Mouse (Mus musculus) activated CD4-positive, CD25-positive, alpha-beta regulatory T cell, adult 4 months (primary cell): ENCODE measurements around the gene Asb6. TPM values are rescaled to one million over a fixed set of nuclear protein-coding genes. Genes with fewer than 3 reads are reported as not detected.

ENCODE experiments used
- ATAC-seq: one replicate; pipeline ENCODE4 v1.8.0; 2017
- polyA plus RNA-seq, 2 experiments: library from polyadenylated mRNA; unstranded; fragments of 100-300 nt; shearing (Covaris generic); gene quantifications; one replicate each; pipeline ENCODE4 v1.2.1; 2017

The Asb6 gene
- polyA plus RNA-seq = 10 to 100 TPM; 27.4 to 36.2 TPM

GRCm38 (mm10) chr2:30830283-30830795, at the start of gene Asb6:
TSS of gene Asb6 (minus strand) at chr2:30830333.
- no peak for ATAC-seq

- ATAC-seq = no peak
These were observed 49.3 kb upstream of the Asb6 start for GRCm38 (mm10) chr2:30879481-30879880.

- no peak for ATAC-seq
These were observed 45.7 kb upstream of the Asb6 start for GRCm38 (mm10) chr2:30875621-30876432.

GRCm38 (mm10) chr2:30875096-30875495, 45.0 kb upstream of the Asb6 start:
- no peak for ATAC-seq

GRCm38 (mm10) chr2:30874445-30874844, 44.3 kb upstream of the Asb6 start:
- no peak for ATAC-seq

- no peak for ATAC-seq
These were observed 42.5 kb upstream of the Asb6 start for GRCm38 (mm10) chr2:30872669-30873068.

- no peak for ATAC-seq
These were observed 40.7 kb upstream of the Asb6 start for GRCm38 (mm10) chr2:30870863-30871262.

- no peak for ATAC-seq
These were observed 35.3 kb upstream of the Asb6 start for GRCm38 (mm10) chr2:30865426-30865825.

- no peak for ATAC-seq
These were observed 34.8 kb upstream of the Asb6 start for GRCm38 (mm10) chr2:30864968-30865381.

- ATAC-seq = no peak
These were observed 33.4 kb upstream of the Asb6 start for GRCm38 (mm10) chr2:30863574-30863973.

- ATAC-seq = no peak
These were observed 31.9 kb upstream of the Asb6 start for GRCm38 (mm10) chr2:30862081-30862480.

- no peak for ATAC-seq
These were observed 29.6 kb upstream of the Asb6 start for GRCm38 (mm10) chr2:30859782-30860181.

GRCm38 (mm10) chr2:30857076-30857475, 26.9 kb upstream of the Asb6 start:
- no peak for ATAC-seq

- ATAC-seq = no peak
These were observed 22.7 kb upstream of the Asb6 start for GRCm38 (mm10) chr2:30852771-30853313.

GRCm38 (mm10) chr2:30850581-30850980, 20.4 kb upstream of the Asb6 start:
- ATAC-seq = no peak

GRCm38 (mm10) chr2:30848184-30848583, 18.1 kb upstream of the Asb6 start:
- ATAC-seq = no peak

GRCm38 (mm10) chr2:30846723-30847122, 16.6 kb upstream of the Asb6 start:
- ATAC-seq = no peak

GRCm38 (mm10) chr2:30846236-30846635, 16.1 kb upstream of the Asb6 start:
- no peak for ATAC-seq

GRCm38 (mm10) chr2:30845152-30846070, 15.3 kb upstream of the Asb6 start:
- no peak for ATAC-seq

- ATAC-seq = no peak
These were observed 12.5 kb upstream of the Asb6 start for GRCm38 (mm10) chr2:30842615-30843014.

GRCm38 (mm10) chr2:30836238-30836990, 6.3 kb upstream of the Asb6 start:
- ATAC-seq = no peak

- no peak for ATAC-seq
These were observed 4.4 kb upstream of the Asb6 start, which contains the start of gene Prrx2 for GRCm38 (mm10) chr2:30834373-30835022. TSS of gene Prrx2 (plus strand) at chr2:30834972.
